Mouse (Mus musculus) lung, postnatal 14 days (tissue): ENCODE measurements around the gene Ngb.

Experiments used
- DNase-seq: peaks from one replicate; pipeline ENCODE4 v3.0.0; 2021

Ngb gene

GRCm38 (mm10) chr12:87102165-87102631, at the start of gene Ngb:
Gene Ngb (minus strand): TSS chr12:87102539.
- DNase-seq, result peak; percentile 8

- DNase-seq, result no peak
These were observed 47.1 kb upstream of the Ngb start for GRCm38 (mm10) chr12:87149471-87149870.

GRCm38 (mm10) chr12:87148136-87148535, 45.8 kb upstream of the Ngb start:
- no peak for DNase-seq

GRCm38 (mm10) chr12:87147395-87148089, 45.2 kb upstream of the Ngb start, which contains the start of gene Pomt2:
Gene Pomt2 (minus strand): TSS chr12:87147968.
- DNase-seq, result peak; percentile 92

GRCm38 (mm10) chr12:87146966-87147365, 44.6 kb upstream of the Ngb start, which contains the start of gene Gstz1:
Gene Gstz1 (plus strand): TSS chr12:87147165.
- peak; percentile 90 for DNase-seq

GRCm38 (mm10) chr12:87142156-87142555, 39.8 kb upstream of the Ngb start:
- DNase-seq, result no peak

- no peak for DNase-seq
These were observed 36.4 kb upstream of the Ngb start for GRCm38 (mm10) chr12:87138768-87139167.

GRCm38 (mm10) chr12:87138342-87138701, 36.0 kb upstream of the Ngb start:
- DNase-seq, result no peak

GRCm38 (mm10) chr12:87137439-87138341, 35.4 kb upstream of the Ngb start:
- no peak for DNase-seq

- DNase-seq, result no peak
These were observed 30.4 kb upstream of the Ngb start for GRCm38 (mm10) chr12:87132784-87133183.

- DNase-seq, result no peak
These were observed 29.9 kb upstream of the Ngb start for GRCm38 (mm10) chr12:87132210-87132609.

GRCm38 (mm10) chr12:87131619-87132018, 29.3 kb upstream of the Ngb start:
- peak; percentile 57 for DNase-seq

- DNase-seq, result peak; percentile 15
These were observed 28.8 kb upstream of the Ngb start for GRCm38 (mm10) chr12:87131181-87131580.

- DNase-seq, result no peak
These were observed 27.9 kb upstream of the Ngb start for GRCm38 (mm10) chr12:87130224-87130623.

GRCm38 (mm10) chr12:87127256-87127655, 24.9 kb upstream of the Ngb start:
- no peak for DNase-seq

- no peak for DNase-seq
These were observed 19.7 kb upstream of the Ngb start for GRCm38 (mm10) chr12:87121918-87122589.

- DNase-seq, result no peak
These were observed 5.1 kb upstream of the Ngb start for GRCm38 (mm10) chr12:87107357-87107977.

- DNase-seq, result no peak
These were observed 2.5 kb upstream of the Ngb start for GRCm38 (mm10) chr12:87104796-87105195.

- no peak for DNase-seq
These were observed 1.1 kb upstream of the Ngb start for GRCm38 (mm10) chr12:87103471-87103870.

- peak; percentile 20 for DNase-seq
These were observed 2.0 kb downstream of the Ngb start for GRCm38 (mm10) chr12:87100331-87100730.

- DNase-seq, result no peak
These were observed 8.7 kb downstream of the Ngb start for GRCm38 (mm10) chr12:87093671-87094070.

- DNase-seq, result peak; percentile 17
These were observed 9.1 kb downstream of the Ngb start for GRCm38 (mm10) chr12:87093249-87093648.

GRCm38 (mm10) chr12:87091916-87092315, 10.4 kb downstream of the Ngb start:
- no peak for DNase-seq
